19 mouse cellular contexts compared by ENCODE assay signal in the genomic region with DNA sequence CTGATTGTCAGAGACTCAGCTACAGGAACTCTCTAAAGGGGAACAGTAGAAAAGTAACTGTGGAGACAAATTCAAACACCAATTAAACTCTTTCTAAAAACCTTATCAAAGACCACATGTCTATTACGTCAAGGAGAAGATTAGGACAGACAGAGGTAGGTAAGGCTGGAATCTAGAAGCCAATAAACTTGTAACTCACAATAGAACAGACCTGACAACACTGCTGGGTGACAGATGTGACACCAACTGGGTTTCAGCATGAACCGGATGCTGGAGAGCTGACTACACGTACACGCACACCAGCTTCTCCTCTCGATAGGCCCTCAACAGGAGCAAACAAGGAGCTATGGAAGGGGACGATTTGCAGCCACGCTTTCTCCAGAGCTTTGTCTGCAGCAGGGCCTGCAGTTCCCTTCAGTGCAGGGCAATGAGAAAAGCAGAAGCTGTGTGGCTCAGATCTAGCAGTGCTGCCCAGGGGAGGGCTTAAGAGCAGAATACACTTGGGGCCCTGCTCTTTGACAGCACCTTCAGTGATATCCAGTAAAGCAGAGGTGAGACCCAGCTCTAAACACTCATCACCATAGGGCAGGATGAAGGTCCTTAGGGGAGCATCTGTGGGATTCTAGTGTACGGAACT. TPM values are rescaled to one million over a fixed set of nuclear protein-coding genes. Genes with fewer than 3 reads are reported as not detected.
DNase-seq lines count a peak whose midpoint lies in the region; ATAC-seq lines count a peak whose summit lies in the region.
"Had no signal": no experiment of that assay in that cellular context is flagged by ENCODE, and none has a peak within 500 bp of the region (broad histone marks: within the 10 kb centered on the region; RNA-seq: fewer than 3 reads in every experiment).

No protein-coding gene starts in this region.

- peak overlapping the region; percentile 13; the same call in 1 of the 2 replicates for H3K9ac ChIP-seq in hindbrain, embryonic 16.5 days (ENCODE audit: low read depth, low read length)
- H3K9ac ChIP-seq in hindbrain, embryonic 11.5 days (ENCODE audit: low read depth, low read length), result no peak overlapping the region
- peak overlapping the region; percentile 24 for H3K9ac ChIP-seq in heart, embryonic 13.5 days
- H3K9ac ChIP-seq: embryonic facial prominence, embryonic 12.5 days; liver, embryonic 12.5 days; lung, embryonic 15.5 days; stomach, embryonic 15.5 days had no signal

- H3K4me1 ChIP-seq in hindbrain, embryonic 16.5 days (ENCODE audit: control insufficient read depth, insufficient read depth, low read depth, low read length), result peaks cover 3% of the 10 kb centered on the region; the same call in 1 of the 2 replicates
- no peaks in the 10 kb centered on the region for H3K4me1 ChIP-seq in hindbrain, embryonic 11.5 days (replicated peaks; ENCODE audit: control insufficient read depth, insufficient read depth, low read length)
- H3K4me1 ChIP-seq in heart, embryonic 13.5 days, result peaks cover 25% of the 10 kb centered on the region
- no peaks in the 10 kb centered on the region for H3K4me1 ChIP-seq in limb, embryonic 10.5 days
- H3K4me1 ChIP-seq: embryonic facial prominence, embryonic 12.5 days; liver, embryonic 12.5 days; lung, embryonic 15.5 days; stomach, embryonic 15.5 days had no signal

- no peaks in the 10 kb centered on the region for H3K36me3 ChIP-seq in hindbrain, embryonic 16.5 days (ENCODE audit: control insufficient read depth, insufficient read depth, low read length)
- no peaks in the 10 kb centered on the region for H3K36me3 ChIP-seq in hindbrain, embryonic 11.5 days (ENCODE audit: control insufficient read depth, insufficient read depth, low read length)
- no peaks in the 10 kb centered on the region for H3K36me3 ChIP-seq in heart, embryonic 13.5 days
- H3K36me3 ChIP-seq in limb, embryonic 10.5 days, result no peaks in the 10 kb centered on the region
- H3K36me3 ChIP-seq: embryonic facial prominence, embryonic 12.5 days; liver, embryonic 12.5 days; lung, embryonic 15.5 days; stomach, embryonic 15.5 days had no signal

- H3K27me3 ChIP-seq in hindbrain, embryonic 16.5 days (replicated peaks; ENCODE audit: control insufficient read depth, insufficient read depth, low read length), result no peaks in the 10 kb centered on the region
- H3K27me3 ChIP-seq in hindbrain, embryonic 11.5 days (ENCODE audit: control insufficient read depth, insufficient read depth, low read length), result no peaks in the 10 kb centered on the region
- no peaks in the 10 kb centered on the region for H3K27me3 ChIP-seq in heart, embryonic 13.5 days (replicated peaks)
- H3K27me3 ChIP-seq in limb, embryonic 10.5 days (ENCODE audit: low read depth, poor library complexity, severe bottlenecking), result no peaks in the 10 kb centered on the region
- H3K27me3 ChIP-seq: embryonic facial prominence, embryonic 12.5 days; liver, embryonic 12.5 days; lung, embryonic 15.5 days; stomach, embryonic 15.5 days had no signal

- no peak overlapping the region for H3K27ac ChIP-seq in hindbrain, embryonic 16.5 days (ENCODE audit: low read depth, low read length)
- no peak overlapping the region for H3K27ac ChIP-seq in hindbrain, embryonic 11.5 days (ENCODE audit: low read depth, low read length)
- H3K27ac ChIP-seq in heart, embryonic 13.5 days (replicated peaks), result peak overlapping the region; percentile 79
- H3K27ac ChIP-seq in limb, embryonic 10.5 days, result 0 out of 2 replicates have a peak overlapping the region, but pooled peaks have one; percentile 14
- H3K27ac ChIP-seq: embryonic facial prominence, embryonic 12.5 days; hindbrain, postnatal 0 days; liver, embryonic 12.5 days; lung, embryonic 15.5 days; stomach, embryonic 15.5 days had no signal

- whole genome bisulfite sequencing in hindbrain, embryonic 16.5 days, result 70% methylated on average over 8 of the region's 8 CpGs
- 80% methylated on average over 8 of the region's 8 CpGs for WGBS in hindbrain, embryonic 11.5 days
- WGBS in heart, embryonic 13.5 days, result 40% methylated on average over 8 of the region's 8 CpGs
- 73% methylated on average over 8 of the region's 8 CpGs for WGBS in limb, embryonic 10.5 days

- no peak for ATAC-seq in hindbrain, embryonic 16.5 days
- no peak for ATAC-seq in hindbrain, embryonic 11.5 days (ENCODE audit: low FRiP score)
- ATAC-seq in common myeloid progenitor, adult 5-6 weeks (replicated peaks; ENCODE audit: low read depth, poor library complexity, severe bottlenecking), result 0 out of 2 replicates have a peak, but pooled peaks have one; percentile 47
- no peak for ATAC-seq in heart, embryonic 13.5 days (ENCODE audit: extremely low read depth, insufficient number of reproducible peaks, low FRiP score, low TSS enrichment)
- ATAC-seq: liver, embryonic 12.5 days had no signal

- no peak overlapping the region for H3K4me3 ChIP-seq in hindbrain, embryonic 16.5 days (ENCODE audit: low read length)
- no peak overlapping the region for H3K4me3 ChIP-seq in hindbrain, embryonic 11.5 days (ENCODE audit: low read depth, low read length)
- H3K4me3 ChIP-seq in heart, embryonic 13.5 days, result no peak overlapping the region
- H3K4me3 ChIP-seq in limb, embryonic 10.5 days, result no peak overlapping the region
- H3K4me3 ChIP-seq: embryonic facial prominence, embryonic 12.5 days; liver, embryonic 12.5 days; lung, embryonic 15.5 days; stomach, embryonic 15.5 days had no signal

- DNase-seq in hindbrain, embryonic 11.5 days (ENCODE audit: low spot score), result no peak
- no peak for DNase-seq in limb, embryonic 10.5 days (ENCODE audit: low spot score)
- no peak for DNase-seq in adrenal gland, adult 2 months
- DNase-seq in cerebellum, postnatal 25 days, result no peak
- no peak for DNase-seq in right cerebral cortex, postnatal 14 days
- DNase-seq: adrenal gland, postnatal 10 days; cerebellum, adult 9-10 months; kidney, adult 18-20 months; kidney, postnatal 14 days; spleen, adult 18-20 months had no signal

- no peak overlapping the region for H3K4me2 ChIP-seq in hindbrain, embryonic 16.5 days (ENCODE audit: low read length)
- H3K4me2 ChIP-seq in hindbrain, embryonic 11.5 days (replicated peaks; ENCODE audit: low read depth, low read length), result no peak overlapping the region
- peak overlapping the region; percentile 47 for H3K4me2 ChIP-seq in heart, embryonic 13.5 days
- H3K4me2 ChIP-seq: embryonic facial prominence, embryonic 12.5 days; liver, embryonic 12.5 days; lung, embryonic 15.5 days; stomach, embryonic 15.5 days had no signal

- H3K9me3 ChIP-seq in hindbrain, embryonic 16.5 days (ENCODE audit: control insufficient read depth, low read length), result no peaks in the 10 kb centered on the region
- no peaks in the 10 kb centered on the region for H3K9me3 ChIP-seq in hindbrain, embryonic 11.5 days (ENCODE audit: control insufficient read depth, low read length)
- no peaks in the 10 kb centered on the region for H3K9me3 ChIP-seq in heart, embryonic 13.5 days
- no peaks in the 10 kb centered on the region for H3K9me3 ChIP-seq in limb, embryonic 10.5 days (replicated peaks)
- H3K9me3 ChIP-seq: embryonic facial prominence, embryonic 12.5 days; liver, embryonic 12.5 days; lung, embryonic 15.5 days; stomach, embryonic 15.5 days had no signal

RNA-seq across cellular contexts. Expression of gene Kcnip2, which starts 39.5 kb away (rescaled TPM):
- polyA plus RNA-seq in hindbrain, embryonic 16.5 days (2015; fragmentation: Nextera tagmentation; extraction: Ambion mirVana), result 17.0 and 19.2 TPM in 2 replicates
- polyA plus RNA-seq in hindbrain, embryonic 11.5 days (2014; fragmentation: Nextera tagmentation; extraction: Ambion mirVana), result 0.56 and 0.73 TPM in 2 replicates
- not detected in 2 replicates for total RNA-seq in common myeloid progenitor, adult 5-6 weeks (2017)
- polyA plus RNA-seq in heart, embryonic 13.5 days (2015; fragmentation: Nextera tagmentation; extraction: Ambion mirVana), result 0.66 and 0.76 TPM in 2 replicates
- 0.14 and 0.18 TPM in 2 replicates for polyA plus RNA-seq in limb, embryonic 10.5 days (2016; fragmentation: Nextera tagmentation; extraction: Ambion mirVana)
- under 1 TPM; 0.12 to 0.38 TPM for total RNA-seq in adrenal gland, adult 2 months (2021)
- 0.25 and 0.28 TPM in 2 replicates for polyA plus RNA-seq in adrenal gland, adult 2 months (2012; rRNA removed)
- polyA plus RNA-seq: C2C12 had no signal

Comparison
In these comparisons a context has a peak if more than half of its experiments do, and no peak if none do; other contexts are left out.
1. RNA of gene Kcnip2, which starts 39.5 kb away (polyA plus RNA-seq): 17.0 to 19.2 TPM in hindbrain, embryonic 16.5 days; 0.66 to 0.76 TPM in heart, embryonic 13.5 days, 0.56 to 0.73 TPM in hindbrain, embryonic 11.5 days, 0.25 to 0.28 TPM in adrenal gland, adult 2 months and 0.14 to 0.18 TPM in limb, embryonic 10.5 days; every median in the first group is over 10 times any median in the second.
2. H3K27ac ChIP-seq: peak in heart, embryonic 13.5 days (single experiment) and limb, embryonic 10.5 days (single experiment); none in hindbrain, embryonic 16.5 days (single experiment) and hindbrain, embryonic 11.5 days (single experiment).